Mouse (Mus musculus): ENCODE measurements around the gene Vmn2r115. TPM values are rescaled to one million over a fixed set of nuclear protein-coding genes. Genes with fewer than 3 reads are reported as not detected.

The Vmn2r115 gene
- not detected for total RNA-seq (2023)

DNA sequence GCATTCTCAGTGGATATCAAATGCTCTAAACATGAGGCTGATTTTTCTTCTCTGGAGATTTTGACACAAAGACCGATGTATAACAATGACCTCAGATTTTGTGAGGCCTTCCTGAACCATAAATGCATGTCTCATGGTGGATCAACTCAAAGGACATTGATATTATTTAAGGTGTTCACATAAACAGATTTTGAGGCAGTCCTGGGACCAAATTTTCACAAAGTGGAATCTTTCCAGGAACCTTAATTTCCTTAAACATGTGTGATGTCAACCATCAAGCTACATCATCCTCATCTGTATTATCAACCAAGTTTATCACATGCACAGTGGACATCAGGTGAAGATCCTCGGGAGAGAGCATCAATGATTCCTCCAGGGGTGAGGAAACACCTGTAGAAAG lies at the start of gene Vmn2r115:
Gene Vmn2r115 (plus strand): TSS at position 301 of the 400 bp plus-strand sequence.

DNA sequence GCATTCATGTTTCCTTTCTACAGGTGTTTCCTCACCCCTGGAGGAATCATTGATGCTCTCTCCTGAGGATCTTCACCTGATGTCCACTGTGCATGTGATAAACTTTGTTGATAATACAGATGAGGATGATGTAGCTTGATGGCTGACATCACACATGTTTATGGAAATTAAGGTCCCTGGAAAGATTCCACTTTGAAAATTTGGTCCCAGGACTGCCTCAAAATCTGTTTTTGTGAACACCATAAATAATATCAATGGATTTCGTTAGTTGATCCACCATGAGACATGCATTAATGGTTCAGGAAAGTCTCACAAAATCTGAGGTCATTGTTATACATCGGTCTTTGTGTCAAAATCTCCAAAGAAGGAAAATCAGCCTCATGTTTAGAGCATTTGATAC lies 31.1 kb upstream of the Vmn2r115 start, which contains the start of gene Vmn2r114:
Gene Vmn2r114 (minus strand): TSS at position 101 of the 400 bp plus-strand sequence.

DNA sequence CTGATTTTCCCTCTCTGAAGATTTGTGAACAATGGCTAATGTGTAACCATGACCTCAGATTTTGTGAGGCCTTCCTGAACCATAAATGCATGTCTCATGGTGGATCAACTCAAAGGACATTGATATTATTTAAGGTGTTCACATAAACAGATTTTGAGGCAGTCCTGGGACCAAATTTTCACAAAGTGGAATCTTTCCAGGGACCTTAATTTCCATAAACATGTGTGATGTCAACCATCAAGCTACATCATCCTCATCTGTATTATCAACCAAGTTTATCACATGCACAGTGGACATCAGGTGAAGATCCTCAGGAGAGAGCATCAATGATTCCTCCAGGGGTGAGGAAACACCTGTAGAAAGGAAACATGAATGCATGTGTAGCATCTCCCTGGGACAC lies 40.8 kb downstream of the Vmn2r115 start, which contains the start of gene Vmn2r116:
Gene Vmn2r116 (plus strand): TSS at position 301 of the 400 bp plus-strand sequence.

Other genes starting within 250 kb of the Vmn2r115 start
- 1 to 10 TPM; 2.9 to 3.6 TPM for gene Zfp40, start 150.5 kb upstream of the Vmn2r115 start, total RNA-seq (2023)
- not detected for gene Vmn2r114, start 31.2 kb upstream of the Vmn2r115 start, total RNA-seq (2023)
- not detected for gene Vmn2r116, start 40.9 kb downstream of the Vmn2r115 start, total RNA-seq (2023)
- gene Vmn2r117, start 136.0 kb downstream of the Vmn2r115 start, total RNA-seq (2023): not detected
- gene Zfp213, start 220.5 kb downstream of the Vmn2r115 start, total RNA-seq (2023): 1 to 10 TPM; 2.8 to 3.3 TPM

All from neutrophil, adult 59 days (primary cell).